Mouse (Mus musculus): ENCODE results near the gene Grn. TPM values are rescaled to one million over a fixed set of nuclear protein-coding genes. Genes with fewer than 3 reads are reported as not detected.

Grn gene
- polyA plus RNA-seq, 1 experiment from 2014 or later: 88.6 TPM

- no peak overlapping the region for H3K4me3 ChIP-seq
- ATAC-seq (ENCODE audit: low read depth): no peak
- no peak overlapping the region for H3K9ac ChIP-seq
- H3K27me3 ChIP-seq: no peaks in the 10 kb centered on the region
- H3K27ac ChIP-seq (replicated peaks): no peak overlapping the region
- H3K9me3 ChIP-seq: no peaks in the 10 kb centered on the region
- no peak overlapping the region for H3K4me2 ChIP-seq
- WGBS: 64% methylated on average over 16 of the region's 16 CpGs
- peaks cover 51% of the 10 kb centered on the region for H3K4me1 ChIP-seq (replicated peaks)
- peaks cover 41% of the 10 kb centered on the region for H3K36me3 ChIP-seq
Observed at GRCm38 (mm10) chr11:102432115-102432843, 2.2 kb downstream of the Grn start.

- H3K4me1 ChIP-seq (replicated peaks): peaks cover 57% of the 10 kb centered on the region
- H3K4me2 ChIP-seq: no peak overlapping the region
Observed at GRCm38 (mm10) chr11:102432896-102433295, 2.8 kb downstream of the Grn start.

GRCm38 (mm10) chr11:102433866-102434265, 3.8 kb downstream of the Grn start:
- H3K4me3 ChIP-seq: no peak overlapping the region
- no peak overlapping the region for H3K9ac ChIP-seq
- peaks cover 56% of the 10 kb centered on the region for H3K36me3 ChIP-seq
- no peak overlapping the region for H3K4me2 ChIP-seq
- no peak overlapping the region for H3K27ac ChIP-seq (replicated peaks)
- WGBS: 94% methylated on average over 7 of the region's 7 CpGs
- H3K4me1 ChIP-seq (replicated peaks): peaks cover 67% of the 10 kb centered on the region
- ATAC-seq (ENCODE audit: low read depth): no peak
- no peaks in the 10 kb centered on the region for H3K9me3 ChIP-seq
- no peaks in the 10 kb centered on the region; the same call in 1 of the 2 replicates for H3K27me3 ChIP-seq

More at GRCm38 (mm10) chr11:102432896-102433295, 2.8 kb downstream of the Grn start:
- Histone ChIP-seq H3K4me3 (no peak overlapping the region), H3K27ac (replicated peaks) (no peak overlapping the region), H3K9me3 (no peaks in the 10 kb centered on the region), H3K27me3 (no peaks in the 10 kb centered on the region), H3K9ac (no peak overlapping the region), H3K36me3 (peaks cover 47% of the 10 kb centered on the region)
- 93% methylated on average over 6 of the region's 6 CpGs for WGBS
- ATAC-seq (ENCODE audit: low read depth): no peak

- Histone ChIP-seq H3K4me3 (no peak overlapping the region), H3K4me1 (replicated peaks) (peaks cover 72% of the 10 kb centered on the region), H3K27me3 (peaks cover 2% of the 10 kb centered on the region), H3K27ac (replicated peaks) (no peak overlapping the region), H3K9me3 (no peaks in the 10 kb centered on the region), H3K36me3 (peaks cover 61% of the 10 kb centered on the region), H3K9ac (no peak overlapping the region), H3K4me2 (no peak overlapping the region)
- peak; percentile 32; the same call in 1 of the 2 replicates for ATAC-seq (ENCODE audit: low read depth)
- 7% methylated on average over 7 of the region's 7 CpGs for WGBS
Observed at GRCm38 (mm10) chr11:102434406-102434805, 4.3 kb downstream of the Grn start.

- Histone ChIP-seq H3K36me3 (peaks cover 68% of the 10 kb centered on the region), H3K27ac (replicated peaks) (no peak overlapping the region), H3K4me2 (no peak overlapping the region), H3K4me1 (replicated peaks) (peaks cover 68% of the 10 kb centered on the region), H3K4me3 (no peak overlapping the region), H3K9ac (no peak overlapping the region), H3K27me3 (peaks cover 9% of the 10 kb centered on the region), H3K9me3 (no peaks in the 10 kb centered on the region)
- no peak for ATAC-seq (ENCODE audit: low read depth)
- WGBS: 90% methylated on average over 11 of the region's 11 CpGs
Observed at GRCm38 (mm10) chr11:102434816-102435705, 4.9 kb downstream of the Grn start.

- Histone ChIP-seq H3K4me3 (no peak overlapping the region), H3K27ac (replicated peaks) (no peak overlapping the region), H3K36me3 (peaks cover 76% of the 10 kb centered on the region), H3K4me2 (no peak overlapping the region), H3K27me3 (peaks cover 9% of the 10 kb centered on the region), H3K4me1 (replicated peaks) (peaks cover 63% of the 10 kb centered on the region), H3K9ac (no peak overlapping the region), H3K9me3 (no peaks in the 10 kb centered on the region)
- no peak for ATAC-seq (ENCODE audit: low read depth)
- WGBS: 91% methylated on average over 18 of the region's 18 CpGs
Observed at GRCm38 (mm10) chr11:102435754-102436470, 5.8 kb downstream of the Grn start.

- Histone ChIP-seq H3K36me3 (peaks cover 82% of the 10 kb centered on the region), H3K4me3 (no peak overlapping the region), H3K4me2 (no peak overlapping the region), H3K4me1 (replicated peaks) (peaks cover 58% of the 10 kb centered on the region), H3K27me3 (peaks cover 9% of the 10 kb centered on the region), H3K9me3 (no peaks in the 10 kb centered on the region), H3K9ac (no peak overlapping the region), H3K27ac (replicated peaks) (no peak overlapping the region)
- 89% methylated on average over 10 of the region's 10 CpGs for WGBS
- no peak for ATAC-seq (ENCODE audit: low read depth)
Observed at GRCm38 (mm10) chr11:102436471-102436790, 6.3 kb downstream of the Grn start.

GRCm38 (mm10) chr11:102437120-102438061, 7.3 kb downstream of the Grn start:
- Histone ChIP-seq H3K4me3 (peak overlapping the region; percentile 36), H3K9me3 (no peaks in the 10 kb centered on the region), H3K36me3 (peaks cover 91% of the 10 kb centered on the region), H3K4me2 (peak overlapping the region; percentile 64), H3K27ac (replicated peaks) (peak overlapping the region; percentile 62), H3K9ac (peak overlapping the region; percentile 73), H3K27me3 (peaks cover 9% of the 10 kb centered on the region), H3K4me1 (replicated peaks) (peaks cover 50% of the 10 kb centered on the region)
- 7% methylated on average over 87 of the region's 87 CpGs for WGBS
- ATAC-seq (ENCODE audit: low read depth): peak; percentile 13; the same call in 1 of the 2 replicates

- Histone ChIP-seq H3K4me2 (peak overlapping the region; percentile 64), H3K4me1 (replicated peaks) (peaks cover 50% of the 10 kb centered on the region), H3K9me3 (no peaks in the 10 kb centered on the region), H3K4me3 (peak overlapping the region; percentile 36), H3K36me3 (peaks cover 95% of the 10 kb centered on the region), H3K27me3 (peaks cover 9% of the 10 kb centered on the region), H3K9ac (peak overlapping the region; percentile 73), H3K27ac (replicated peaks) (peak overlapping the region; percentile 62; the same call in 1 of the 2 replicates)
- peak; percentile 1; the same call in 1 of the 2 replicates for ATAC-seq (ENCODE audit: low read depth)
- 11% methylated on average over 77 of the region's 77 CpGs for WGBS
Observed at GRCm38 (mm10) chr11:102438212-102439092, 8.3 kb downstream of the Grn start.
